Mouse (Mus musculus): ENCODE data around the gene Cpne8. TPM values are rescaled to one million over a fixed set of nuclear protein-coding genes. Genes with fewer than 3 reads are reported as not detected.
"Not testable (repeated sequence)": the region's sequence is repeated elsewhere in the genome, so short reads cannot be mapped to it uniquely, and the experiment has no call there.

Gene Cpne8
- polyA plus RNA-seq, 1 experiment from 2014 or later: 4.2 TPM

- not testable (repeated sequence) for H3K27ac ChIP-seq (ENCODE audit: low read depth, low read length); ATAC-seq (replicated peaks; ENCODE audit: insufficient number of reproducible peaks, low FRiP score, low TSS enrichment); H3K27me3 ChIP-seq (ENCODE audit: control insufficient read depth, insufficient read depth, low read length); H3K4me3 ChIP-seq (ENCODE audit: low read depth, low read length); H3K4me1 ChIP-seq (ENCODE audit: control insufficient read depth, insufficient read depth, low read length); H3K9me3 ChIP-seq (replicated peaks; ENCODE audit: control insufficient read depth, low read length); H3K9ac ChIP-seq (ENCODE audit: low read depth, low read length); H3K36me3 ChIP-seq (ENCODE audit: control insufficient read depth, insufficient read depth, low read length); H3K4me2 ChIP-seq
These were observed 208.7 kb downstream of the Cpne8 start for GRCm38 (mm10) chr15:90470561-90470960.

GRCm38 (mm10) chr15:90463281-90463680 lies 216.0 kb downstream of the Cpne8 start:
- H3K4me3 ChIP-seq (ENCODE audit: low read depth, low read length): no peak overlapping the region
- H3K9ac ChIP-seq (ENCODE audit: low read depth, low read length): no peak overlapping the region
- no peaks in the 10 kb centered on the region for H3K4me1 ChIP-seq (ENCODE audit: control insufficient read depth, insufficient read depth, low read length)
- no peak overlapping the region for H3K4me2 ChIP-seq
- 76% methylated on average over 2 of the region's 2 CpGs for WGBS (ENCODE audit: insufficient replicate concordance)
- ATAC-seq (replicated peaks; ENCODE audit: insufficient number of reproducible peaks, low FRiP score, low TSS enrichment): no peak
- no peaks in the 10 kb centered on the region for H3K36me3 ChIP-seq (ENCODE audit: control insufficient read depth, insufficient read depth, low read length)
- no peak overlapping the region for H3K27ac ChIP-seq (ENCODE audit: low read depth, low read length)
- no peaks in the 10 kb centered on the region for H3K27me3 ChIP-seq (ENCODE audit: control insufficient read depth, insufficient read depth, low read length)
- H3K9me3 ChIP-seq (replicated peaks; ENCODE audit: control insufficient read depth, low read length): no peaks in the 10 kb centered on the region

GRCm38 (mm10) chr15:90446076-90446475 lies 233.2 kb downstream of the Cpne8 start:
- no peak overlapping the region for H3K4me3 ChIP-seq (ENCODE audit: low read depth, low read length)
- H3K9ac ChIP-seq (ENCODE audit: low read depth, low read length): no peak overlapping the region
- no peak for ATAC-seq (replicated peaks; ENCODE audit: insufficient number of reproducible peaks, low FRiP score, low TSS enrichment)
- no peak overlapping the region for H3K4me2 ChIP-seq
- H3K27ac ChIP-seq (ENCODE audit: low read depth, low read length): no peak overlapping the region
- no peaks in the 10 kb centered on the region for H3K36me3 ChIP-seq (ENCODE audit: control insufficient read depth, insufficient read depth, low read length)
- no peaks in the 10 kb centered on the region for H3K4me1 ChIP-seq (ENCODE audit: control insufficient read depth, insufficient read depth, low read length)
- WGBS (ENCODE audit: insufficient replicate concordance): 71% methylated on average over 1 of the region's 1 CpGs
- no peaks in the 10 kb centered on the region for H3K27me3 ChIP-seq (ENCODE audit: control insufficient read depth, insufficient read depth, low read length)
- no peaks in the 10 kb centered on the region for H3K9me3 ChIP-seq (replicated peaks; ENCODE audit: control insufficient read depth, low read length)

All from heart, embryonic 11.5 days (tissue).